Mouse (Mus musculus): ENCODE data around the gene Ttc28. TPM values are rescaled to one million over a fixed set of nuclear protein-coding genes. Genes with fewer than 3 reads are reported as not detected.

Gene Ttc28
- polyA plus RNA-seq, 1 experiment, result 6.8 TPM

DNA sequence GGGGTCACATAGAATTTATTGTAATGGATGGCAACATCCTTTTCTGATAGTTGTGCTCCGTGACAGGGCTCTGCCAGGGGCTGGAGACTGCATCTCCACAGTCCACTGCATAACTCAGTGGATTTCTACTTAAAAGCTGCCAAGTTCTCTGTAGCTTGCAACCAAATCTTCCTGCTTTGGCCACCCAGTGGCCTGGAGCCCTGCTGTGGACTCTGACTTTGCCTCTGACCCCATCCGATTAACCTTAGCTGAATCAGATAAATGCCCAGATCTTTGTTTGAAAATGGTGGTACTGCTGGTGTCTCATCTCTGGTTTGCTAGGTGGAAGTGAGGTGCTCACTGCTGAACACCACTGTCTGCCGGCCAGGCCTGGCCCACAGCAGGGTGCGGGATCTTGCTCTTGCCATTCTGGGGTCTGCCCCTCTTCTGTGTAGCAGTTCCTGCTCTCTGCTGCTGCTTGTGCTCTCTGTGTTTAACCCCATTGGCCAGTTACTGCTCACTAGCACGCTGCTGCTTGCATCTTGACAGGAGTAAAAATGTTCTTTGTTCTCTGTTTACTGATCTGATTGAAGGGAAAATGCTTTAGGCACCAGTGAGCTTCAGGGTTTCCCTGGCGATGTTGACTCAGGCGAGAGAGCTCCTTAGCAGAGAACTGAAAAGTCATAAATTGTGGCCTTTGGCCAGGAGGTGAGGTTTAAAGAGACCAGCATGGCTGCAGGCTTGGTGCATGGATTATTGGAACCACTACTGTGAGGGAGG is 219.1 kb downstream of the Ttc28 start:
- TF ChIP-seq CTCF (IDR thresholded peaks at IDR 0.05; ENCODE audit: extremely low read depth, insufficient read depth, insufficient read length, insufficient replicate concordance) (no peak), POLR2A (IDR thresholded peaks at IDR 0.05; ENCODE audit: low read depth, low read length) (no peak)
- no peak for DNase-seq (ENCODE audit: low read depth in 1 of 2, low spot score in 2 of 2)
- Histone ChIP-seq H3K4me3 (ENCODE audit: extremely low read depth, insufficient read depth, insufficient read length) (no peak overlapping the region), H3K36me3 (ENCODE audit: control insufficient read depth, insufficient read depth, low read length) (no peaks in the 10 kb centered on the region), H3K27ac (ENCODE audit: insufficient read depth, low read length) (no peak overlapping the region), H3K4me1 (ENCODE audit: control insufficient read depth, insufficient read depth, insufficient read length) (no peaks in the 10 kb centered on the region), H3K27me3 (ENCODE audit: control insufficient read depth, insufficient read depth, low read length) (no peaks in the 10 kb centered on the region)
- 78% methylated on average over 7 of the region's 7 CpGs for WGBS

- no peaks in the 10 kb centered on the region for H3K4me1 ChIP-seq (ENCODE audit: control insufficient read depth, insufficient read depth, insufficient read length)
- H3K4me3 ChIP-seq (ENCODE audit: extremely low read depth, insufficient read depth, insufficient read length), result no peak overlapping the region
- H3K27ac ChIP-seq (ENCODE audit: insufficient read depth, low read length), result no peak overlapping the region
- 52% methylated on average over 7 of the region's 7 CpGs for WGBS
- no peak for DNase-seq (ENCODE audit: low read depth in 1 of 2, low spot score in 2 of 2)
- H3K27me3 ChIP-seq (ENCODE audit: control insufficient read depth, insufficient read depth, low read length), result no peaks in the 10 kb centered on the region
- H3K36me3 ChIP-seq (ENCODE audit: control insufficient read depth, insufficient read depth, low read length), result no peaks in the 10 kb centered on the region
- TF ChIP-seq CTCF (IDR thresholded peaks at IDR 0.05; ENCODE audit: extremely low read depth, insufficient read depth, insufficient read length, insufficient replicate concordance) (no peak), POLR2A (IDR thresholded peaks at IDR 0.05; ENCODE audit: low read depth, low read length) (no peak)
Observed at GRCm38 (mm10) chr5:111100585-111100984, 221.0 kb downstream of the Ttc28 start.

- Histone ChIP-seq H3K4me1 (ENCODE audit: control insufficient read depth, insufficient read depth, insufficient read length) (no peaks in the 10 kb centered on the region), H3K36me3 (ENCODE audit: control insufficient read depth, insufficient read depth, low read length) (no peaks in the 10 kb centered on the region), H3K27ac (ENCODE audit: insufficient read depth, low read length) (no peak overlapping the region), H3K27me3 (ENCODE audit: control insufficient read depth, insufficient read depth, low read length) (no peaks in the 10 kb centered on the region), H3K4me3 (ENCODE audit: extremely low read depth, insufficient read depth, insufficient read length) (no peak overlapping the region)
- 95% methylated on average over 6 of the region's 6 CpGs for WGBS
- no peak for TF ChIP-seq POLR2A (IDR thresholded peaks at IDR 0.05; ENCODE audit: low read depth, low read length)
- TF ChIP-seq CTCF (IDR thresholded peaks at IDR 0.05; ENCODE audit: extremely low read depth, insufficient read depth, insufficient read length, insufficient replicate concordance), result no peak
- no peak for DNase-seq (ENCODE audit: low read depth in 1 of 2, low spot score in 2 of 2)
Observed at GRCm38 (mm10) chr5:111101383-111101932, 221.9 kb downstream of the Ttc28 start.

DNA sequence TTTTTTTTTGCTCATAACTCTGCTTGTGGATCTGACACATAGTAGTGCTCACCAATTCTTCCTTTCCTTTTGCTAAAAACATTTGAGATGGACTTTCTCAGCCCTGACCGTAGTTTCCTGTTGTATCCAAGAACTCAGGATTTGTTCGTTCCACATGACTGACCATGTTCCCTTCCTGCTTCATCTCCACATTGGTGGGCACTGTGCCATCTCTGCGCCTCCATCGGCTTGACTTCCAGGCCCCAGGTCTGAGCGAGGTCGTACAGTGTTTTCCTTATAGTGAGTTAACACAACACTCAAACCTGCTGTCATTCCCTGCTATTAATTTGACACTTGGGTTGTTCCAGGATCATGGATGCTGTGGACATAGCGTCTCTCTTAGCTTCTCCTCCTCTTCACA is 225.2 kb downstream of the Ttc28 start:
- 88% methylated on average over 7 of the region's 7 CpGs for WGBS
- no peak for DNase-seq (ENCODE audit: low read depth in 1 of 2, low spot score in 2 of 2)
- Histone ChIP-seq H3K4me1 (ENCODE audit: control insufficient read depth, insufficient read depth, insufficient read length) (no peaks in the 10 kb centered on the region), H3K36me3 (ENCODE audit: control insufficient read depth, insufficient read depth, low read length) (no peaks in the 10 kb centered on the region), H3K4me3 (ENCODE audit: extremely low read depth, insufficient read depth, insufficient read length) (no peak overlapping the region), H3K27me3 (ENCODE audit: control insufficient read depth, insufficient read depth, low read length) (no peaks in the 10 kb centered on the region), H3K27ac (ENCODE audit: insufficient read depth, low read length) (no peak overlapping the region)
- TF ChIP-seq CTCF (IDR thresholded peaks at IDR 0.05; ENCODE audit: extremely low read depth, insufficient read depth, insufficient read length, insufficient replicate concordance) (no peak), POLR2A (IDR thresholded peaks at IDR 0.05; ENCODE audit: low read depth, low read length) (no peak)

GRCm38 (mm10) chr5:111111378-111111777 is 231.8 kb downstream of the Ttc28 start:
- H3K36me3 ChIP-seq (ENCODE audit: control insufficient read depth, insufficient read depth, low read length), result no peaks in the 10 kb centered on the region
- H3K4me1 ChIP-seq (ENCODE audit: control insufficient read depth, insufficient read depth, insufficient read length), result peaks cover 7% of the 10 kb centered on the region; the same call in 1 of the 2 replicates
- no peaks in the 10 kb centered on the region for H3K27me3 ChIP-seq (ENCODE audit: control insufficient read depth, insufficient read depth, low read length)
- no peak for DNase-seq (ENCODE audit: low read depth in 1 of 2, low spot score in 2 of 2)
- 90% methylated on average over 6 of the region's 6 CpGs for WGBS
- TF ChIP-seq POLR2A (IDR thresholded peaks at IDR 0.05; ENCODE audit: low read depth, low read length), result no peak
- no peak for TF ChIP-seq CTCF (IDR thresholded peaks at IDR 0.05; ENCODE audit: extremely low read depth, insufficient read depth, insufficient read length, insufficient replicate concordance)
- H3K4me3 ChIP-seq (ENCODE audit: extremely low read depth, insufficient read depth, insufficient read length), result no peak overlapping the region
- H3K27ac ChIP-seq (ENCODE audit: insufficient read depth, low read length), result no peak overlapping the region

DNA sequence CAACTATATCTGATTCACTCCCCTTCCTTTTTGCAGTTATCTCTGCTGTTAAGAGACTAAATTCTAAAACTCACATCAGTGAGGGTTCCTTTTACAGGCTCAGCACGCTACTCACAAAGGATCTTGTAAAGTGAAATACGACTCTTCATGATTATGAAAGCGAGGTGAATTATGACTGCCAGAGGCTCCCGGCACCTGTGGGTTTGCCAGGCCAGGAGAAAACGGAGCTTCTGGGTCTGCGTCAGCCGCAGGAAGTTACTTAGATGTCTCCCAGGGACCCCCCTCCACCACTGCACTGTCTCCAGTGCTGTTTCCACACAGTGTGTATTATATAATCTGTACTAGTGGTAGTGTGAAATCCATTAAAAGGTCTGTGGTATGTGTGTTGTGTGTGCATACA is 233.6 kb downstream of the Ttc28 start:
- 58% methylated on average over 7 of the region's 7 CpGs for WGBS
- Histone ChIP-seq H3K27ac (ENCODE audit: insufficient read depth, low read length) (no peak overlapping the region), H3K4me1 (ENCODE audit: control insufficient read depth, insufficient read depth, insufficient read length) (peaks cover 7% of the 10 kb centered on the region; the same call in 1 of the 2 replicates), H3K36me3 (ENCODE audit: control insufficient read depth, insufficient read depth, low read length) (no peaks in the 10 kb centered on the region), H3K27me3 (ENCODE audit: control insufficient read depth, insufficient read depth, low read length) (no peaks in the 10 kb centered on the region), H3K4me3 (ENCODE audit: extremely low read depth, insufficient read depth, insufficient read length) (no peak overlapping the region)
- no peak for DNase-seq (ENCODE audit: low read depth in 1 of 2, low spot score in 2 of 2)
- TF ChIP-seq POLR2A (IDR thresholded peaks at IDR 0.05; ENCODE audit: low read depth, low read length) (no peak), CTCF (IDR thresholded peaks at IDR 0.05; ENCODE audit: extremely low read depth, insufficient read depth, insufficient read length, insufficient replicate concordance) (no peak)

All from spleen, adult 2 months (tissue).